Mouse (Mus musculus): Measurements from ENCODE around the gene Fam120a.
A peak's percentile ranks its signal among the peaks of the same experiment; 100 is the strongest.

Gene Fam120a

GRCm38 (mm10) chr13:48967956-48968749 is at the start of gene Fam120a:
TSS of gene Fam120a (minus strand) at chr13:48968017.
- peak; percentile 84 to 85 for DNase-seq

GRCm38 (mm10) chr13:49017375-49017774 is 49.6 kb upstream of the Fam120a start:
- DNase-seq = no peak

GRCm38 (mm10) chr13:49016311-49016761 is 48.5 kb upstream of the Fam120a start:
- DNase-seq = peak; percentile 90 to 94

GRCm38 (mm10) chr13:49015366-49016306 is 47.8 kb upstream of the Fam120a start:
- DNase-seq = no peak

GRCm38 (mm10) chr13:49013206-49013794 is 45.5 kb upstream of the Fam120a start:
- DNase-seq = no peak

- DNase-seq = peak; percentile 88 to 89
These were observed 33.9 kb upstream of the Fam120a start for GRCm38 (mm10) chr13:49001691-49002090.

GRCm38 (mm10) chr13:48998591-48998990 is 30.8 kb upstream of the Fam120a start:
- DNase-seq = peak; percentile 49 to 79

- DNase-seq = no peak
These were observed 28.9 kb upstream of the Fam120a start for GRCm38 (mm10) chr13:48996731-48997130.

GRCm38 (mm10) chr13:48994903-48995302 is 27.1 kb upstream of the Fam120a start:
- no peak for DNase-seq

- DNase-seq = no peak
These were observed 25.1 kb upstream of the Fam120a start for GRCm38 (mm10) chr13:48992914-48993313.

GRCm38 (mm10) chr13:48990138-48990537 is 22.3 kb upstream of the Fam120a start:
- DNase-seq = no peak

GRCm38 (mm10) chr13:48982482-48983098 is 14.8 kb upstream of the Fam120a start:
- no peak for DNase-seq

GRCm38 (mm10) chr13:48979069-48979468 is 11.3 kb upstream of the Fam120a start:
- DNase-seq = no peak

- no peak for DNase-seq
These were observed 10.0 kb upstream of the Fam120a start for GRCm38 (mm10) chr13:48977858-48978257.

- DNase-seq = no peak
These were observed 6.9 kb upstream of the Fam120a start for GRCm38 (mm10) chr13:48974699-48975098.

- DNase-seq = no peak
These were observed 6.4 kb upstream of the Fam120a start for GRCm38 (mm10) chr13:48974266-48974665.

GRCm38 (mm10) chr13:48973231-48973630 is 5.4 kb upstream of the Fam120a start:
- no peak for DNase-seq

GRCm38 (mm10) chr13:48971033-48971432 is 3.2 kb upstream of the Fam120a start:
- DNase-seq = no peak

GRCm38 (mm10) chr13:48970566-48970965 is 2.7 kb upstream of the Fam120a start:
- DNase-seq = no peak

GRCm38 (mm10) chr13:48968750-48969088 is 902 bp upstream of the Fam120a start:
- DNase-seq = no peak

GRCm38 (mm10) chr13:48966851-48967821 is 681 bp downstream of the Fam120a start:
- peak; percentile 56 to 64 for DNase-seq
